Mouse (Mus musculus) olfactory bulb, adult 2 months (tissue): ENCODE data around the gene Lyl1.

Experiments
- CTCF ChIP-seq: fragments of 200-500 bp; IDR thresholded peaks from 2 replicates; pipeline ENCODE4 v1.5.1; 2012; ENCODE audit warnings: low read depth, mild to moderate bottlenecking, low read length, moderate library complexity; ENCODE audit not compliant: insufficient read depth
- POLR2A ChIP-seq: fragments of 200-500 bp; IDR thresholded peaks from 2 replicates; pipeline ENCODE4 v1.6.1; 2012; ENCODE audit warnings: mild to moderate bottlenecking, low read depth, low read length, moderate library complexity; ENCODE audit not compliant: insufficient read depth

GRCm38 (mm10) chr8:84700526-84700925 is 731 bp upstream of the Lyl1 start:
- no peak for TF ChIP-seq POLR2A
- no peak for TF ChIP-seq CTCF
